Mouse (Mus musculus): ENCODE results near the gene Fgf7.

GRCm38 (mm10) chr2:126015763-126016473, 18.5 kb upstream of the Fgf7 start:
- no peak for TF ChIP-seq CTCF (IDR thresholded peaks at IDR 0.05; ENCODE audit: low read depth)
- TF ChIP-seq EP300 (IDR thresholded peaks at IDR 0.05; ENCODE audit: low read depth) = no peak

Measured in heart, postnatal 0 days (tissue).